Mouse (Mus musculus): ENCODE data around the gene Olfr700. TPM values are rescaled to one million over a fixed set of nuclear protein-coding genes. Genes with fewer than 3 reads are reported as not detected.

The Olfr700 gene
- polyA plus RNA-seq, 1 experiment from 2014 or later, result not detected

Other genes starting within 250 kb of the Olfr700 start
- not detected in 2 replicates for gene Olfr693, start 128.2 kb downstream of the Olfr700 start, polyA plus RNA-seq (2014; fragmentation: Nextera tagmentation; extraction: Ambion mirVana)
- gene Olfr694, start 117.0 kb downstream of the Olfr700 start, polyA plus RNA-seq (2014; fragmentation: Nextera tagmentation; extraction: Ambion mirVana), result not detected in 2 replicates
- gene Olfr695, start 92.4 kb downstream of the Olfr700 start, polyA plus RNA-seq (2014; fragmentation: Nextera tagmentation; extraction: Ambion mirVana), result not detected in 2 replicates
- gene Olfr697, start 66.4 kb downstream of the Olfr700 start, polyA plus RNA-seq (2014; fragmentation: Nextera tagmentation; extraction: Ambion mirVana), result not detected in 2 replicates
- gene Olfr698, start 53.4 kb downstream of the Olfr700 start, polyA plus RNA-seq (2014; fragmentation: Nextera tagmentation; extraction: Ambion mirVana), result not detected in 2 replicates
- gene Olfr699, start 15.6 kb downstream of the Olfr700 start, polyA plus RNA-seq (2014; fragmentation: Nextera tagmentation; extraction: Ambion mirVana), result not detected in 2 replicates
- gene Olfr701, start 5.3 kb upstream of the Olfr700 start, polyA plus RNA-seq (2014; fragmentation: Nextera tagmentation; extraction: Ambion mirVana), result not detected in 2 replicates
- not detected in 2 replicates for gene Olfr702, start 25.1 kb upstream of the Olfr700 start, polyA plus RNA-seq (2014; fragmentation: Nextera tagmentation; extraction: Ambion mirVana)
- gene Olfr703, start 34.5 kb upstream of the Olfr700 start, polyA plus RNA-seq (2014; fragmentation: Nextera tagmentation; extraction: Ambion mirVana), result not detected in 2 replicates
- not detected in 2 replicates for gene Olfr704, start 54.4 kb upstream of the Olfr700 start, polyA plus RNA-seq (2014; fragmentation: Nextera tagmentation; extraction: Ambion mirVana)
- gene Olfr705, start 68.1 kb upstream of the Olfr700 start, polyA plus RNA-seq (2014; fragmentation: Nextera tagmentation; extraction: Ambion mirVana), result not detected in 2 replicates
- not detected in 2 replicates for gene Olfr706, start 79.3 kb upstream of the Olfr700 start, polyA plus RNA-seq (2014; fragmentation: Nextera tagmentation; extraction: Ambion mirVana)
- not detected in 2 replicates for gene Olfr707, start 92.4 kb upstream of the Olfr700 start, polyA plus RNA-seq (2014; fragmentation: Nextera tagmentation; extraction: Ambion mirVana)
- gene Olfr1532-ps1, start 99.2 kb upstream of the Olfr700 start, polyA plus RNA-seq (2014; fragmentation: Nextera tagmentation; extraction: Ambion mirVana), result not detected in 2 replicates
- not detected in 2 replicates for gene Olfr709-ps1, start 123.4 kb upstream of the Olfr700 start, polyA plus RNA-seq (2014; fragmentation: Nextera tagmentation; extraction: Ambion mirVana)
- gene Olfr710, start 139.5 kb upstream of the Olfr700 start, polyA plus RNA-seq (2014; fragmentation: Nextera tagmentation; extraction: Ambion mirVana), result not detected in 2 replicates
- gene Olfr6, start 155.1 kb upstream of the Olfr700 start, polyA plus RNA-seq (2014; fragmentation: Nextera tagmentation; extraction: Ambion mirVana), result not detected in 2 replicates
- not detected in 2 replicates for gene Olfr711, start 166.6 kb upstream of the Olfr700 start, polyA plus RNA-seq (2014; fragmentation: Nextera tagmentation; extraction: Ambion mirVana)
- not detected in 2 replicates for gene Olfr2, start 197.2 kb upstream of the Olfr700 start, polyA plus RNA-seq (2014; fragmentation: Nextera tagmentation; extraction: Ambion mirVana)
- not detected in 2 replicates for gene Olfr713, start 222.3 kb upstream of the Olfr700 start, polyA plus RNA-seq (2014; fragmentation: Nextera tagmentation; extraction: Ambion mirVana)

Data from hindbrain, embryonic 14.5 days (tissue).